Mouse (Mus musculus) stomach, embryonic 14.5 days (tissue): ENCODE measurements around the gene Uba52. TPM values are rescaled to one million over a fixed set of nuclear protein-coding genes. Genes with fewer than 3 reads are reported as not detected.

Source experiments
- ATAC-seq: fragments of 200-750 bp; cut with Nextera tagmentation; 2 replicates; pipeline ENCODE4 v1.8.0; 2017; ENCODE audit warnings: low read depth, moderate TSS enrichment; ENCODE audit not compliant: insufficient number of reproducible peaks, insufficient read depth, low FRiP score
- H3K27ac ChIP-seq: fragments of 300-500 bp; sonication (generic); 2 replicates; pipeline ENCODE4 v1.5.1; 2014; ENCODE audit warnings: mild to moderate bottlenecking, low read length, moderate library complexity, mixed read lengths
- H3K27me3 ChIP-seq: fragments of 300-500 bp; sonication (generic); 2 replicates; pipeline ENCODE4 v1.6.1; 2014; ENCODE audit warnings: low read length, control low read depth, mixed read lengths; ENCODE audit not compliant: control insufficient read depth, insufficient read depth
- H3K36me3 ChIP-seq: fragments of 300-500 bp; sonication (generic); 2 replicates; pipeline ENCODE4 v1.6.1; 2014; ENCODE audit warnings: mild to moderate bottlenecking, control low read depth, low read length, moderate library complexity, mixed read lengths; ENCODE audit not compliant: control insufficient read depth, insufficient read depth
- H3K4me1 ChIP-seq: fragments of 300-500 bp; sonication (generic); 2 replicates; pipeline ENCODE4 v1.6.1; 2014; ENCODE audit warnings: low read length, control low read depth, mixed read lengths; ENCODE audit not compliant: control insufficient read depth, insufficient read depth
- H3K4me2 ChIP-seq: fragments of 300-500 bp; sonication (generic); replicated peaks from 2 replicates; pipeline ENCODE4 v1.6.1; 2014; ENCODE audit warnings: low read depth, low read length, control low read depth
- H3K4me3 ChIP-seq: fragments of 300-500 bp; sonication (generic); 2 replicates; pipeline ENCODE4 v1.5.1; 2014; ENCODE audit warnings: low read depth, low read length, control low read depth
- H3K9ac ChIP-seq: fragments of 300-500 bp; sonication (generic); replicated peaks from 2 replicates; pipeline ENCODE4 v1.6.1; 2014; ENCODE audit warnings: low read depth, mild to moderate bottlenecking, control low read depth, low read length, moderate library complexity, mixed read lengths
- H3K9me3 ChIP-seq: fragments of 300-500 bp; sonication (generic); 2 replicates; pipeline ENCODE4 v1.6.1; 2016; ENCODE audit warnings: low read depth, low read length, control low read depth; ENCODE audit not compliant: control insufficient read depth
- WGBS: fragments of 180-500 bp; shearing (Covaris S2); extraction: QIAGEN DNeasy Blood & Tissue Kit; methylation state at CpG from one replicate; pipeline ENCODE4 v1.1.7; 2014; 5-methylcytosine and 5-hydroxymethylcytosine counted together
- polyA plus RNA-seq: library from polyadenylated mRNA; unstranded; fragments of >200 nt; fragmentation: Nextera tagmentation; extraction: Ambion mirVana; gene quantifications from 2 replicates; pipeline ENCODE4 v1.2.1, GENCODE M21; 2014

Uba52 gene
- polyA plus RNA-seq, 1 experiment from 2014 or later, result 1,119 TPM

DNA sequence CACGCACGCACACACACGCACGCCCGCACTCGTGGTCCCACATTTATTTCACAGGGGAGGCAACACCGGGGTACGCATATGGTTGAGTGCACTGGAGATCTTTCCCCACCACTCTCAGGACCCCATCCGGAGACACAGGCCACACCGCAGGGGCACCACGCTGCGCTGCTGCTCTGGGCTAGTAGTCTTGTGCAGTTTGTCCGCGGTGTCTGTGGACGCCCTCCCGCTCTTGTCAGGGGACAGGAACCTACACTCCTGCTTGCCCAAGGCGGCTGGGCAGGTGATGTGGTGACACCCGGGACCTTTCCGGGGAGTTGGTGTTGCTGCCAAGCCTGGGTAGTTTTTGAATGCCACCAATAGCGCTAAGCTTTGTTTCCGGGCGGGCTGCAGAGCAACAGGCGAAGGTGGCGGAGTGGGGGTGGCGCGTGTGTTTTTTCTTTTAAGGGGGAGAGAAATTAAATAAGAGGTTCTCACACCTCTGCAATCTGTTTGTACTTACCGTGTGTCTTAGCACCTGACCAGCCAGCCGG lies 16.1 kb downstream of the Uba52 start:
- peaks cover 83% of the 10 kb centered on the region for H3K27me3 ChIP-seq
- WGBS, result 2% methylated on average over 28 of the region's 28 CpGs
- no peaks in the 10 kb centered on the region for H3K36me3 ChIP-seq
- H3K4me2 ChIP-seq, result no peak overlapping the region
- ATAC-seq, result no peak
- H3K9me3 ChIP-seq, result no peaks in the 10 kb centered on the region
- H3K4me1 ChIP-seq, result peaks cover 16% of the 10 kb centered on the region; the same call in 1 of the 2 replicates
- no peak overlapping the region for H3K4me3 ChIP-seq
- no peak overlapping the region for H3K9ac ChIP-seq
- H3K27ac ChIP-seq, result no peak overlapping the region

DNA sequence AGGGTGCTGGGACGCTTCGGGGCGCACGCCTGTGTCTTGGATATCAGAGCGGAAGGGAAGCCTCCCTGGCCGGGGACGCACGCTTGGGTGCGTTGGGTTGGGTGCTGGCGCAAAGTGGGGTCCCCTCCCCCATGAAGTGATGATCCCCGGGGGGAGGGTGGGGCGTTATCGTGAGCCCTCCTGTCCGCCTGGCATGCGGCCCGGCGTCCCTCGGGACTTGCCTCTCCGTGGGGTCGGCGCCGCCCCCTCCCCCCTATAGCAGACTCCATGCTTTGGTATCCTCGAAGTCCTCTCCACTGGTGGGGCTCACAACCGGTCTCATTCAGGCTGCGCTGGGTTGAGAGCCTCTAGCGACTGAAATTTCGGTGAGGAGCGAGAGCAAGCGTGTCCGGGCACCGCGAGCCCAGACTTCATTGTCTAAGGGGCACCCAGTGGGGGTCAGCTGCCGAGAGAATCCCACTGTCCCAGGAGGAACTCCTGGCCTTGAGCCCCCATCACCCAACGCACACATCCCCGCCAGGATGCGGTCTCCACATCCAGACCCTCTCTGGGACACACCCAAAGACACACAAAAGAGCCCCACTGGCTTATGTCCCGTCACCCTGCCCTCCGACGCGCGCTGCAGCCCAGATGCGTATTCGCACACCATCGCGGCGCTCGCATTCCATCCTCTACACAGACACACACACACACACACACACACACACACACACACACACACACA lies 16.7 kb downstream of the Uba52 start:
- H3K4me3 ChIP-seq, result peak overlapping the region; percentile 31; the same call in 1 of the 2 replicates
- no peak for ATAC-seq
- WGBS, result 1% methylated on average over 47 of the region's 47 CpGs
- H3K9ac ChIP-seq, result no peak overlapping the region
- no peak overlapping the region for H3K27ac ChIP-seq
- peaks cover 21% of the 10 kb centered on the region; the same call in 1 of the 2 replicates for H3K4me1 ChIP-seq
- no peaks in the 10 kb centered on the region for H3K36me3 ChIP-seq
- no peaks in the 10 kb centered on the region for H3K9me3 ChIP-seq
- peak overlapping the region; percentile 83 for H3K4me2 ChIP-seq
- H3K27me3 ChIP-seq, result peaks cover 89% of the 10 kb centered on the region

- Histone ChIP-seq H3K36me3 (no peaks in the 10 kb centered on the region), H3K9me3 (no peaks in the 10 kb centered on the region), H3K27me3 (peaks cover 95% of the 10 kb centered on the region), H3K9ac (no peak within 1 kb of the TSS), H3K27ac (no peak within 1 kb of the TSS), H3K4me3 (peak within 1 kb of the TSS; percentile 31), H3K4me2 (peak within 1 kb of the TSS; percentile 83), H3K4me1 (peaks cover 30% of the 10 kb centered on the region)
- ATAC-seq, result no peak
- WGBS, result 1% methylated on average over 45 of the region's 93 CpGs
These were observed 17.6 kb downstream of the Uba52 start, which contains the start of gene Crlf1 for GRCm38 (mm10) chr8:70492664-70493640. TSS of gene Crlf1 (plus strand) at chr8:70493158.

DNA sequence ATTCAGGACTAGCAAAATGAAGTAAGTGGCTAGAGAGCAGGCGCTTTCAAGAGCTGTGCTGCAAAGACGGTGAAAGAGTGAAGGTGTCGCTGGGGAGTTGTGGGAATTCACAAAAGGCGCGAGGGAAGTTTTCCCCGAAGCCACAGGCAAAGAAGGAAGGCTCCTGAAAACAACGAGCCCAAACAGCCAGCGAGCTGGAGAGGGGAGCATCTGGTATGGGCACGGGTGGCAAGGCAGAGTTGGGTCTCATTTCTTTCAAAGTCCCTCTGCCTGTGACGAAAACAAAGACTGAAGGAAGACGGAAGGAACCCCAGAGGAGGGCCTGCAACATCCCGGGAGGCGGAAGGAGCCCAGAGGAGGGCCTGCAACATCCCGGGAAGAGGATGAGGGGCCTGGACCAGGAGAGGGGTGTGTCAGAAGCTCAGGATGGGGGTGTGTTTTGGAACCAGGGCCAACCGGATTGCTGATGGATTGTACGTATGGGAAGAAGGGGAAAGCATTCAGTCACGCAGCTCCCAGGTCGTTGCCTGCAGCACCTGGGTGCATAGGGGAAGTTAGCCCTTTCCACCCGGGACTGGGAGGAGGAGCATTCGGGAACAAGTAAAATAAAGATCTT lies 19.6 kb downstream of the Uba52 start:
- Histone ChIP-seq H3K36me3 (no peaks in the 10 kb centered on the region), H3K4me2 (no peak overlapping the region), H3K4me3 (no peak overlapping the region), H3K27ac (no peak overlapping the region), H3K9ac (no peak overlapping the region), H3K27me3 (peaks cover 95% of the 10 kb centered on the region), H3K4me1 (peaks cover 30% of the 10 kb centered on the region), H3K9me3 (no peaks in the 10 kb centered on the region)
- no peak for ATAC-seq
- WGBS, result 6% methylated on average over 20 of the region's 20 CpGs

- 16% methylated on average over 10 of the region's 10 CpGs for WGBS
- Histone ChIP-seq H3K27me3 (peaks cover 94% of the 10 kb centered on the region), H3K4me2 (no peak overlapping the region; the same call in 1 of the 2 replicates), H3K4me1 (peaks cover 30% of the 10 kb centered on the region), H3K4me3 (no peak overlapping the region), H3K36me3 (no peaks in the 10 kb centered on the region), H3K27ac (no peak overlapping the region), H3K9ac (no peak overlapping the region), H3K9me3 (no peaks in the 10 kb centered on the region)
- ATAC-seq, result no peak
These were observed 20.3 kb downstream of the Uba52 start for GRCm38 (mm10) chr8:70490061-70490879.

DNA sequence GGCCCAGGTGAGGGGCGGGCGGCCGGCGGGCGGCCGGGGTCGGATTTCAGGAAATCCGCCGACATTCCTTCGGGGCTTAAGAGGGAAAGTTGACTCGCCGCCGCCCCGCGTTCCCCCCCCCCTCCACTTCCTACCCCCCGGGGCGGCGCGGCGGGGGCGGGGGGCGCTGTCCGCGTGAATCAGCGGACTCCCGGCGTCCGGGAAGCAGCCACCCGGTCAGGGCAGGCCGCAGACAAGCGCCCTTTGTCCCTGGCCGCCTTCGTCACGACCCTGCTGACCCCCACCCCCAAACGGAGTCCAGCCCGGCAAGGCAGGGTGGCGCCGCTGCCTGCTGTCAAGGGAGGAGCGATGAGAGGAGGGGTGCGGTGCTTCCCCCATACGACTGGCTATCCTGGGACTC lies 21.0 kb downstream of the Uba52 start:
- ATAC-seq, result no peak
- 2% methylated on average over 28 of the region's 41 CpGs for WGBS
- H3K9ac ChIP-seq, result no peak overlapping the region
- H3K4me2 ChIP-seq, result peak overlapping the region; percentile 51
- H3K9me3 ChIP-seq, result no peaks in the 10 kb centered on the region
- H3K4me1 ChIP-seq, result peaks cover 30% of the 10 kb centered on the region
- H3K27ac ChIP-seq, result no peak overlapping the region
- H3K4me3 ChIP-seq, result peak overlapping the region; percentile 24
- H3K27me3 ChIP-seq, result peaks cover 90% of the 10 kb centered on the region
- H3K36me3 ChIP-seq, result no peaks in the 10 kb centered on the region

GRCm38 (mm10) chr8:70488931-70489470 lies 21.6 kb downstream of the Uba52 start:
- no peaks in the 10 kb centered on the region for H3K9me3 ChIP-seq
- H3K27ac ChIP-seq, result no peak overlapping the region
- WGBS, result 3% methylated on average over 14 of the region's 14 CpGs
- no peak overlapping the region for H3K9ac ChIP-seq
- peaks cover 84% of the 10 kb centered on the region for H3K27me3 ChIP-seq
- H3K4me3 ChIP-seq, result peak overlapping the region; percentile 26
- H3K4me1 ChIP-seq, result peaks cover 30% of the 10 kb centered on the region
- no peak for ATAC-seq
- no peaks in the 10 kb centered on the region for H3K36me3 ChIP-seq
- peak overlapping the region; percentile 51 for H3K4me2 ChIP-seq
